Mouse (Mus musculus): ENCODE data around the gene Pck1.

GRCm38 (mm10) chr2:173154962-173155361 lies 2.1 kb downstream of the Pck1 start:
- no peak for TF ChIP-seq FOSL1 (IDR thresholded peaks at IDR 0.05; ENCODE audit: insufficient read depth, low read length, poor library complexity, severe bottlenecking)
- no peak for TF ChIP-seq CTCF (IDR thresholded peaks at IDR 0.05; ENCODE audit: control insufficient read depth, insufficient read depth, insufficient read length)
- TF ChIP-seq USF1 (IDR thresholded peaks at IDR 0.05; ENCODE audit: low read depth): no peak
- no peak for TF ChIP-seq CEBPB (IDR thresholded peaks at IDR 0.05; ENCODE audit: low read depth)
